Mouse (Mus musculus): ENCODE measurements around the gene Olfr1416.

The Olfr1416 gene

DNA sequence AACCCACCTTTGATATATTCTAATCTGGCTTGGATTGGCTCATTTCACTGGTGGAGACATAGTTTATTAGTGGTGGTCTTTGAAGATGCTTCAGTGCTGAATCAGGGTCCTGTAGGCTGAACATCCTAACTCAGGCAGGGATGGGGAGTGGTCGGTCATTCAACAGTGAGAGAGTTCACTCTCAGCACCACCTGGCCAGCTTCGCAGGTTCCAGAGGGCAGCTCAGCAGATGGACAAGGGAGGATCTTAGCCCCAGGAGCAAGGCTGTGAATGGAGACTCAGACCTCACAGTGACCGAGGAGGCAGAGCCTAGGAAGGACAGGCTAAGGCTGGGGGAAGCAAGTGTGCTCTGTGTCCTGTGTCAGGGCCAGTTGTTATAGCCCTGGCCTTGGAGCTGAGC, 53.5 kb downstream of the Olfr1416 start:
- no peak for DNase-seq

DNA sequence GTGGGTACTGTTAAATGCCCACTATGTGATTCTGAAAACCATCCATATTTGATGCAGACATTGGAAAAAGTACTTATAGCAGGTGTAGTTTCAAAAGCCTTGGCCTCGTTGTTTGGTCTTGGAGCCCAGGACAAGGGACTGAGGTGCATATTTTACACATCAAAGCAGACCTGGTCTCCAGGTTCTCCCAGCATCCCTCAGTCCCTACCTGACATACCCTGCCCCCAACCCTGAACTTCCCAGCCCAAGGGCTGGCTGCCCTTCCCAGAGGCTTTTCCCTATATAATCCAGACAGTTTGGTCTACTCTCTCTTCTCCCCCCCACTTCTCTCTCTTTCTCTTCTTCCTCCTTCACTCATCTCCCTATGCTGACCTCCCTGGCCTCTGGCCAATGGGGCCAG, 53.9 kb downstream of the Olfr1416 start:
- no peak for DNase-seq

Measured in right cerebral cortex, postnatal 4 days (tissue).